Mouse (Mus musculus) spleen, adult 2 months (tissue): ENCODE results near the gene Ift46.

Experiments
- CTCF ChIP-seq: fragments of 200-500 bp; IDR thresholded peaks from 2 replicates; pipeline ENCODE4 v1.5.1; 2011; ENCODE audit warnings: mild to moderate bottlenecking, inconsistent platforms; ENCODE audit not compliant: insufficient read depth, insufficient read length, insufficient replicate concordance; ENCODE audit errors: extremely low read depth
- POLR2A ChIP-seq: fragments of 200-500 bp; IDR thresholded peaks from 2 replicates; pipeline ENCODE4 v1.6.1; 2011; ENCODE audit warnings: low read depth, low read length, inconsistent platforms

DNA sequence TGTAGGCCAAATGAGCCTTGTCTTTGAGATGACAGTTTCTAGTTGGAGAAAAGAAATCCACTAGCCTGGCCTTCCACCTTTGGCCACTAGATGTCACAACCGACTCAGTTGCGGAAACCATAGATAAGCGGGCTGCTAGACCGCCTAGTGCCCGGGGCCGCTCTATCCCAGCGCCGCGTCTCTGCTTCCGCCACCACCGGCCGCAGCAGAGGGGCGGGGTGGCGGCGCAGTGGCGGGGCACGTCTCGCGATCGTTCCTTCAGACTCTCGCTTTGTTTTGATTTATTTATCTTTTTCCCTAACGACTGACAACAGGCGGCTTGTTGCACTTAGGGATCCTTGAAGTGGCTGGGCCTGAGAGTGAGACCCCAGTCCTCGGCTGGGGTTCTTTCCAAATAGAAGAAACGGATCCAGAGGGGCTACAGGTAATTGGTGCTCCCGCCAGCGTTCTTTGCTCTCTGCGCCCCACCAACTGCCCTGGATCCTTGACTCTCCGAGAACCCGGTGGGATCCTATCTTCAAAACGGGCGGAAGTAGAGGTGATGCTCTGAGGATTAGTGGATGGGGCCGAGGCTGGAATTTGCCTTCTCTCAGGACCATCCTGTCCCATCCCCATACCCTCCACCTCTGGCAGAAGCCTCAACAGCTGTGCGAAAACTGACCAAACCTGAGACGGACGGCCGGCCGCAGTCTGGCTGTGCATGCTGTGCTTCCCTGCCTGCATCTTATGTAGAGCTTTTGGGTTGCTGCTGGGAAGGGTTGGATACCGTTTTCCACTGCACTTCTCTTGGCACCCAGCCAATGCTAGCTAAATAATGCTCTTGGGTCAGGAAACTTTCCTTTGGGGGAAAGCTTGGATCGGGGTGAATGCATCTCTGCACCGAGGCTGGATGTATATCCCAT, 5.3 kb downstream of the Ift46 start:
- peak; percentile 61; the same call in 1 of the 2 replicates for TF ChIP-seq CTCF
- TF ChIP-seq POLR2A, result peak; percentile 29; the same call in 1 of the 2 replicates
